Mouse (Mus musculus): ENCODE measurements around the gene Gm20509.
"Not testable (repeated sequence)": the region's sequence is repeated elsewhere in the genome, so short reads cannot be mapped to it uniquely, and the experiment has no call there.

The Gm20509 gene

GRCm38 (mm10) chr9:73102181-73102580 lies at the start of gene Gm20509:
Gm20509 (plus strand) TSS chr9:73102470.
- no peak for DNase-seq

- no peak for DNase-seq
Observed at GRCm38 (mm10) chr9:73055441-73055911, 46.8 kb upstream of the Gm20509 start.

GRCm38 (mm10) chr9:73059224-73059623 lies 43.0 kb upstream of the Gm20509 start:
- DNase-seq: no peak

GRCm38 (mm10) chr9:73063621-73064290 lies 38.5 kb upstream of the Gm20509 start:
- DNase-seq: no peak

GRCm38 (mm10) chr9:73067086-73067485 lies 35.2 kb upstream of the Gm20509 start:
- DNase-seq: no peak

GRCm38 (mm10) chr9:73068230-73068679 lies 34.0 kb upstream of the Gm20509 start:
- DNase-seq: peak; percentile 56

- no peak for DNase-seq
Observed at GRCm38 (mm10) chr9:73068688-73069087, 33.6 kb upstream of the Gm20509 start.

GRCm38 (mm10) chr9:73070971-73071659 lies 31.2 kb upstream of the Gm20509 start:
- DNase-seq: no peak

GRCm38 (mm10) chr9:73072426-73072825 lies 29.8 kb upstream of the Gm20509 start:
- no peak for DNase-seq

- no peak for DNase-seq
Observed at GRCm38 (mm10) chr9:73073169-73073568, 29.1 kb upstream of the Gm20509 start.

- DNase-seq: not testable (repeated sequence)
Observed at GRCm38 (mm10) chr9:73079349-73079748, 22.9 kb upstream of the Gm20509 start.

- DNase-seq: no peak
Observed at GRCm38 (mm10) chr9:73079801-73080325, 22.4 kb upstream of the Gm20509 start.

- no peak for DNase-seq
Observed at GRCm38 (mm10) chr9:73082291-73083000, 19.8 kb upstream of the Gm20509 start.

- no peak for DNase-seq
Observed at GRCm38 (mm10) chr9:73083956-73084355, 18.3 kb upstream of the Gm20509 start.

GRCm38 (mm10) chr9:73085845-73086244 lies 16.4 kb upstream of the Gm20509 start:
- peak; percentile 45 for DNase-seq

GRCm38 (mm10) chr9:73087121-73087520 lies 15.1 kb upstream of the Gm20509 start:
- no peak for DNase-seq

- no peak for DNase-seq
Observed at GRCm38 (mm10) chr9:73087581-73087980, 14.7 kb upstream of the Gm20509 start.

GRCm38 (mm10) chr9:73089222-73089920 lies 12.9 kb upstream of the Gm20509 start:
- peak; percentile 84 for DNase-seq

- no peak for DNase-seq
Observed at GRCm38 (mm10) chr9:73090121-73090520, 12.1 kb upstream of the Gm20509 start.

GRCm38 (mm10) chr9:73091747-73092146 lies 10.5 kb upstream of the Gm20509 start:
- peak; percentile 39 for DNase-seq

- DNase-seq: peak; percentile 48
Observed at GRCm38 (mm10) chr9:73094580-73094979, 7.7 kb upstream of the Gm20509 start.

GRCm38 (mm10) chr9:73097898-73098297 lies 4.4 kb upstream of the Gm20509 start:
- DNase-seq: no peak

GRCm38 (mm10) chr9:73101536-73101935 lies 734 bp upstream of the Gm20509 start, which contains the start of gene Khdc3:
Khdc3 (plus strand) TSS chr9:73101836.
- DNase-seq: no peak

Data from layer of hippocampus, adult 9-11 months (tissue).